Mouse (Mus musculus) brain, embryonic 14.5 days (tissue): ENCODE measurements around the gene Cfd.

Source experiments
- CTCF ChIP-seq: fragments of 200-500 bp; IDR thresholded peaks from 2 replicates; pipeline ENCODE4 v1.5.1; 2012; ENCODE audit warnings: inconsistent platforms, mild to moderate bottlenecking, moderate library complexity, borderline replicate concordance; ENCODE audit not compliant: insufficient read depth, insufficient read length; ENCODE audit errors: extremely low read depth
- POLR2A ChIP-seq: fragments of 200-500 bp; IDR thresholded peaks from 2 replicates; pipeline ENCODE4 v1.6.1; 2012; ENCODE audit warnings: mild to moderate bottlenecking, inconsistent platforms, borderline replicate concordance; ENCODE audit not compliant: poor library complexity, insufficient read depth, insufficient read length, severe bottlenecking; ENCODE audit errors: extremely low read depth

- TF ChIP-seq POLR2A (no peak), CTCF (no peak)
These were observed 42.6 kb downstream of the Cfd start for GRCm38 (mm10) chr10:79933145-79933679.
